Mouse (Mus musculus): ENCODE data around the gene Zdhhc22.

The Zdhhc22 gene

GRCm38 (mm10) chr12:86960791-86961335, 29.4 kb downstream of the Zdhhc22 start:
- no peak for DNase-seq (ENCODE audit: low spot score)

GRCm38 (mm10) chr12:86960138-86960537, 30.1 kb downstream of the Zdhhc22 start:
- no peak for DNase-seq (ENCODE audit: low spot score)

- DNase-seq (ENCODE audit: low spot score) = no peak
These were observed 30.6 kb downstream of the Zdhhc22 start for GRCm38 (mm10) chr12:86959661-86960060.

GRCm38 (mm10) chr12:86958558-86958957, 31.7 kb downstream of the Zdhhc22 start:
- DNase-seq (ENCODE audit: low spot score) = no peak

GRCm38 (mm10) chr12:86955894-86956293, 34.3 kb downstream of the Zdhhc22 start:
- no peak for DNase-seq (ENCODE audit: low spot score)

- DNase-seq (ENCODE audit: low spot score) = no peak
These were observed 37.8 kb downstream of the Zdhhc22 start for GRCm38 (mm10) chr12:86952331-86952850.

GRCm38 (mm10) chr12:86950961-86951360, 39.3 kb downstream of the Zdhhc22 start:
- DNase-seq (ENCODE audit: low spot score) = no peak

GRCm38 (mm10) chr12:86950161-86950960, 39.9 kb downstream of the Zdhhc22 start:
- no peak for DNase-seq (ENCODE audit: low spot score)

- DNase-seq (ENCODE audit: low spot score) = no peak
These were observed 40.7 kb downstream of the Zdhhc22 start for GRCm38 (mm10) chr12:86949501-86949900.

- no peak for DNase-seq (ENCODE audit: low spot score)
These were observed 41.6 kb downstream of the Zdhhc22 start for GRCm38 (mm10) chr12:86948627-86949026.

- peak; percentile 72 for DNase-seq (ENCODE audit: low spot score)
These were observed 42.4 kb downstream of the Zdhhc22 start for GRCm38 (mm10) chr12:86947681-86948401.

GRCm38 (mm10) chr12:86946862-86947574, 43.2 kb downstream of the Zdhhc22 start, which contains the start of gene Cipc:
Gene Cipc, plus strand, starts transcription at chr12:86947043.
- DNase-seq (ENCODE audit: low spot score) = peak; percentile 99

- peak; percentile 30 for DNase-seq (ENCODE audit: low spot score)
These were observed 43.9 kb downstream of the Zdhhc22 start for GRCm38 (mm10) chr12:86946301-86946781.

- peak; percentile 88 for DNase-seq (ENCODE audit: low spot score)
These were observed 45.1 kb downstream of the Zdhhc22 start for GRCm38 (mm10) chr12:86945126-86945525.

- no peak for DNase-seq (ENCODE audit: low spot score)
These were observed 46.8 kb downstream of the Zdhhc22 start for GRCm38 (mm10) chr12:86943421-86943820.

- DNase-seq (ENCODE audit: low spot score) = peak; percentile 44
These were observed 48.3 kb downstream of the Zdhhc22 start for GRCm38 (mm10) chr12:86941734-86942486.

GRCm38 (mm10) chr12:86941173-86941572, 49.1 kb downstream of the Zdhhc22 start:
- no peak for DNase-seq (ENCODE audit: low spot score)

GRCm38 (mm10) chr12:86938571-86938970, 51.7 kb downstream of the Zdhhc22 start:
- DNase-seq (ENCODE audit: low spot score) = no peak

- no peak for DNase-seq (ENCODE audit: low spot score)
These were observed 53.5 kb downstream of the Zdhhc22 start for GRCm38 (mm10) chr12:86936587-86937343.

- DNase-seq (ENCODE audit: low spot score) = no peak
These were observed 54.4 kb downstream of the Zdhhc22 start for GRCm38 (mm10) chr12:86935692-86936282.
